Mouse (Mus musculus): ENCODE results near the gene Baiap2l1. TPM values are rescaled to one million over a fixed set of nuclear protein-coding genes. Genes with fewer than 3 reads are reported as not detected.

Gene Baiap2l1
- polyA plus RNA-seq, 1 experiment from 2014 or later = 1.8 TPM

GRCm38 (mm10) chr5:144284599-144284998 is 73.3 kb downstream of the Baiap2l1 start:
- no peak overlapping the region for H3K9ac ChIP-seq (ENCODE audit: low read depth, low read length)
- WGBS = 82% methylated on average over 5 of the region's 5 CpGs
- no peaks in the 10 kb centered on the region for H3K4me1 ChIP-seq (ENCODE audit: control insufficient read depth, insufficient read depth, low read depth, low read length)
- no peak overlapping the region for H3K4me3 ChIP-seq (ENCODE audit: low read length)
- H3K36me3 ChIP-seq (ENCODE audit: control insufficient read depth, insufficient read depth, low read length) = no peaks in the 10 kb centered on the region
- H3K9me3 ChIP-seq (ENCODE audit: control insufficient read depth, low read length) = no peaks in the 10 kb centered on the region
- H3K27me3 ChIP-seq (replicated peaks; ENCODE audit: control insufficient read depth, insufficient read depth, low read length) = no peaks in the 10 kb centered on the region
- ATAC-seq = no peak
- H3K27ac ChIP-seq (ENCODE audit: low read depth, low read length) = no peak overlapping the region
- no peak overlapping the region for H3K4me2 ChIP-seq (ENCODE audit: low read length)

GRCm38 (mm10) chr5:144283551-144284031 is 74.3 kb downstream of the Baiap2l1 start:
- Histone ChIP-seq H3K9me3 (ENCODE audit: control insufficient read depth, low read length) (no peaks in the 10 kb centered on the region), H3K27ac (ENCODE audit: low read depth, low read length) (no peak overlapping the region), H3K4me3 (ENCODE audit: low read length) (no peak overlapping the region), H3K27me3 (replicated peaks; ENCODE audit: control insufficient read depth, insufficient read depth, low read length) (no peaks in the 10 kb centered on the region), H3K36me3 (ENCODE audit: control insufficient read depth, insufficient read depth, low read length) (no peaks in the 10 kb centered on the region), H3K9ac (ENCODE audit: low read depth, low read length) (no peak overlapping the region), H3K4me1 (ENCODE audit: control insufficient read depth, insufficient read depth, low read depth, low read length) (no peaks in the 10 kb centered on the region), H3K4me2 (ENCODE audit: low read length) (no peak overlapping the region)
- no peak for ATAC-seq
- 58% methylated on average over 8 of the region's 8 CpGs for WGBS

- H3K9ac ChIP-seq (ENCODE audit: low read depth, low read length) = no peak overlapping the region
- ATAC-seq = no peak
- 77% methylated on average over 11 of the region's 11 CpGs for WGBS
Measured at GRCm38 (mm10) chr5:144282470-144283260, 75.2 kb downstream of the Baiap2l1 start.

GRCm38 (mm10) chr5:144279926-144280325 is 78.0 kb downstream of the Baiap2l1 start:
- no peak overlapping the region for H3K27ac ChIP-seq (ENCODE audit: low read depth, low read length)
- H3K4me2 ChIP-seq (ENCODE audit: low read length) = no peak overlapping the region
- no peak for ATAC-seq
- 87% methylated on average over 13 of the region's 13 CpGs for WGBS
- H3K4me3 ChIP-seq (ENCODE audit: low read length) = no peak overlapping the region
- H3K9me3 ChIP-seq (ENCODE audit: control insufficient read depth, low read length) = no peaks in the 10 kb centered on the region
- H3K4me1 ChIP-seq (ENCODE audit: control insufficient read depth, insufficient read depth, low read depth, low read length) = no peaks in the 10 kb centered on the region
- H3K9ac ChIP-seq (ENCODE audit: low read depth, low read length) = no peak overlapping the region
- no peaks in the 10 kb centered on the region for H3K27me3 ChIP-seq (replicated peaks; ENCODE audit: control insufficient read depth, insufficient read depth, low read length)
- H3K36me3 ChIP-seq (ENCODE audit: control insufficient read depth, insufficient read depth, low read length) = no peaks in the 10 kb centered on the region

More at GRCm38 (mm10) chr5:144282470-144283260, 75.2 kb downstream of the Baiap2l1 start:
- H3K36me3 ChIP-seq (ENCODE audit: control insufficient read depth, insufficient read depth, low read length) = no peaks in the 10 kb centered on the region
- H3K4me3 ChIP-seq (ENCODE audit: low read length) = no peak overlapping the region
- H3K27me3 ChIP-seq (replicated peaks; ENCODE audit: control insufficient read depth, insufficient read depth, low read length) = no peaks in the 10 kb centered on the region
- H3K9me3 ChIP-seq (ENCODE audit: control insufficient read depth, low read length) = no peaks in the 10 kb centered on the region
- no peak overlapping the region for H3K27ac ChIP-seq (ENCODE audit: low read depth, low read length)
- no peaks in the 10 kb centered on the region for H3K4me1 ChIP-seq (ENCODE audit: control insufficient read depth, insufficient read depth, low read depth, low read length)
- H3K4me2 ChIP-seq (ENCODE audit: low read length) = no peak overlapping the region

- H3K9ac ChIP-seq (ENCODE audit: low read depth, low read length) = no peak overlapping the region
- no peaks in the 10 kb centered on the region for H3K4me1 ChIP-seq (ENCODE audit: control insufficient read depth, insufficient read depth, low read depth, low read length)
- no peaks in the 10 kb centered on the region for H3K27me3 ChIP-seq (replicated peaks; ENCODE audit: control insufficient read depth, insufficient read depth, low read length)
- H3K4me3 ChIP-seq (ENCODE audit: low read length) = no peak overlapping the region
- no peak overlapping the region for H3K27ac ChIP-seq (ENCODE audit: low read depth, low read length)
- 88% methylated on average over 9 of the region's 9 CpGs for WGBS
- no peak for ATAC-seq
- no peaks in the 10 kb centered on the region for H3K36me3 ChIP-seq (ENCODE audit: control insufficient read depth, insufficient read depth, low read length)
- no peak overlapping the region for H3K4me2 ChIP-seq (ENCODE audit: low read length)
- no peaks in the 10 kb centered on the region for H3K9me3 ChIP-seq (ENCODE audit: control insufficient read depth, low read length)
Measured at GRCm38 (mm10) chr5:144279081-144279541, 78.8 kb downstream of the Baiap2l1 start.

- H3K9me3 ChIP-seq (ENCODE audit: control insufficient read depth, low read length) = no peaks in the 10 kb centered on the region
- no peak overlapping the region for H3K4me2 ChIP-seq (ENCODE audit: low read length)
- 84% methylated on average over 12 of the region's 13 CpGs for WGBS
- no peaks in the 10 kb centered on the region for H3K4me1 ChIP-seq (ENCODE audit: control insufficient read depth, insufficient read depth, low read depth, low read length)
- no peaks in the 10 kb centered on the region for H3K27me3 ChIP-seq (replicated peaks; ENCODE audit: control insufficient read depth, insufficient read depth, low read length)
- H3K27ac ChIP-seq (ENCODE audit: low read depth, low read length) = no peak overlapping the region
- no peak overlapping the region for H3K9ac ChIP-seq (ENCODE audit: low read depth, low read length)
- no peaks in the 10 kb centered on the region for H3K36me3 ChIP-seq (ENCODE audit: control insufficient read depth, insufficient read depth, low read length)
- ATAC-seq = no peak
- no peak overlapping the region for H3K4me3 ChIP-seq (ENCODE audit: low read length)
Measured at GRCm38 (mm10) chr5:144278374-144278960, 79.4 kb downstream of the Baiap2l1 start.

- Histone ChIP-seq H3K9ac (ENCODE audit: low read depth, low read length) (no peak overlapping the region), H3K9me3 (ENCODE audit: control insufficient read depth, low read length) (no peaks in the 10 kb centered on the region), H3K4me1 (ENCODE audit: control insufficient read depth, insufficient read depth, low read depth, low read length) (no peaks in the 10 kb centered on the region), H3K4me3 (ENCODE audit: low read length) (no peak overlapping the region), H3K27ac (ENCODE audit: low read depth, low read length) (no peak overlapping the region), H3K36me3 (ENCODE audit: control insufficient read depth, insufficient read depth, low read length) (no peaks in the 10 kb centered on the region), H3K27me3 (replicated peaks; ENCODE audit: control insufficient read depth, insufficient read depth, low read length) (no peaks in the 10 kb centered on the region), H3K4me2 (ENCODE audit: low read length) (no peak overlapping the region)
- WGBS = 82% methylated on average over 17 of the region's 17 CpGs
- ATAC-seq = 0 out of 2 replicates have a peak, but pooled peaks have one; percentile 27
Measured at GRCm38 (mm10) chr5:144276898-144277630, 80.8 kb downstream of the Baiap2l1 start.

- no peak overlapping the region for H3K9ac ChIP-seq (ENCODE audit: low read depth, low read length)
- no peaks in the 10 kb centered on the region for H3K9me3 ChIP-seq (ENCODE audit: control insufficient read depth, low read length)
- ATAC-seq = no peak
- no peak overlapping the region for H3K4me2 ChIP-seq (ENCODE audit: low read length)
- H3K27me3 ChIP-seq (replicated peaks; ENCODE audit: control insufficient read depth, insufficient read depth, low read length) = no peaks in the 10 kb centered on the region
- H3K4me3 ChIP-seq (ENCODE audit: low read length) = no peak overlapping the region
- no peak overlapping the region for H3K27ac ChIP-seq (ENCODE audit: low read depth, low read length)
- no peaks in the 10 kb centered on the region for H3K4me1 ChIP-seq (ENCODE audit: control insufficient read depth, insufficient read depth, low read depth, low read length)
- WGBS = 59% methylated on average over 6 of the region's 6 CpGs
- H3K36me3 ChIP-seq (ENCODE audit: control insufficient read depth, insufficient read depth, low read length) = no peaks in the 10 kb centered on the region
Measured at GRCm38 (mm10) chr5:144274904-144275303, 83.0 kb downstream of the Baiap2l1 start.

GRCm38 (mm10) chr5:144271772-144272171 is 86.1 kb downstream of the Baiap2l1 start:
- whole genome bisulfite sequencing = 75% methylated on average over 5 of the region's 5 CpGs
- H3K9me3 ChIP-seq (ENCODE audit: control insufficient read depth, low read length) = no peaks in the 10 kb centered on the region
- H3K4me3 ChIP-seq (ENCODE audit: low read length) = no peak overlapping the region
- ATAC-seq = no peak
- H3K4me2 ChIP-seq (ENCODE audit: low read length) = no peak overlapping the region
- no peak overlapping the region for H3K9ac ChIP-seq (ENCODE audit: low read depth, low read length)
- H3K27ac ChIP-seq (ENCODE audit: low read depth, low read length) = no peak overlapping the region
- peaks cover 3% of the 10 kb centered on the region; the same call in 1 of the 2 replicates for H3K4me1 ChIP-seq (ENCODE audit: control insufficient read depth, insufficient read depth, low read depth, low read length)
- H3K36me3 ChIP-seq (ENCODE audit: control insufficient read depth, insufficient read depth, low read length) = no peaks in the 10 kb centered on the region
- no peaks in the 10 kb centered on the region for H3K27me3 ChIP-seq (replicated peaks; ENCODE audit: control insufficient read depth, insufficient read depth, low read length)
